Mouse (Mus musculus) neural tube, embryonic 12.5 days (tissue): ENCODE results near the gene Tmem160. TPM values are rescaled to one million over a fixed set of nuclear protein-coding genes. Genes with fewer than 3 reads are reported as not detected.

ENCODE experiments used
- ATAC-seq: fragments of 200-750 bp; cut with Nextera tagmentation; 2 replicates; pipeline ENCODE4 v1.8.0; 2017; ENCODE audit warnings: low read depth, mild to moderate bottlenecking, moderate TSS enrichment, moderate library complexity; ENCODE audit not compliant: low FRiP score
- H3K27ac ChIP-seq: fragments of 300-500 bp; sonication (generic); 2 replicates; pipeline ENCODE4 v1.5.1; 2016
- H3K27me3 ChIP-seq: fragments of 300-500 bp; sonication (generic); replicated peaks from 2 replicates; pipeline ENCODE4 v1.6.1; 2016; ENCODE audit warnings: mild to moderate bottlenecking
- H3K36me3 ChIP-seq: fragments of 300-500 bp; sonication (generic); 2 replicates; pipeline ENCODE4 v1.6.1; 2016; ENCODE audit warnings: mild to moderate bottlenecking
- H3K4me1 ChIP-seq: fragments of 300-500 bp; sonication (generic); 2 replicates; pipeline ENCODE4 v1.6.1; 2016
- H3K4me2 ChIP-seq: fragments of 300-500 bp; sonication (generic); replicated peaks from 2 replicates; pipeline ENCODE4 v1.6.1; 2016; ENCODE audit warnings: mild to moderate bottlenecking
- H3K4me3 ChIP-seq: fragments of 300-500 bp; sonication (generic); 2 replicates; pipeline ENCODE4 v1.5.1; 2016
- H3K9ac ChIP-seq: fragments of 300-500 bp; sonication (generic); 2 replicates; pipeline ENCODE4 v1.6.1; 2016; ENCODE audit warnings: mild to moderate bottlenecking
- H3K9me3 ChIP-seq: fragments of 300-500 bp; sonication (generic); 2 replicates; pipeline ENCODE4 v1.6.1; 2016; ENCODE audit warnings: mild to moderate bottlenecking
- WGBS: fragments of 180-500 bp; shearing (Covaris S2); methylation state at CpG from one replicate; pipeline ENCODE4 v1.1.7; 2016; 5-methylcytosine and 5-hydroxymethylcytosine counted together
- polyA plus RNA-seq: library from polyadenylated mRNA; unstranded; fragments of >200 nt; fragmentation: Nextera tagmentation; extraction: Ambion mirVana; gene quantifications from 2 replicates; pipeline ENCODE4 v1.2.1, GENCODE M21; 2016

Tmem160 gene
- polyA plus RNA-seq, 1 experiment from 2014 or later, result 58.5 TPM

DNA sequence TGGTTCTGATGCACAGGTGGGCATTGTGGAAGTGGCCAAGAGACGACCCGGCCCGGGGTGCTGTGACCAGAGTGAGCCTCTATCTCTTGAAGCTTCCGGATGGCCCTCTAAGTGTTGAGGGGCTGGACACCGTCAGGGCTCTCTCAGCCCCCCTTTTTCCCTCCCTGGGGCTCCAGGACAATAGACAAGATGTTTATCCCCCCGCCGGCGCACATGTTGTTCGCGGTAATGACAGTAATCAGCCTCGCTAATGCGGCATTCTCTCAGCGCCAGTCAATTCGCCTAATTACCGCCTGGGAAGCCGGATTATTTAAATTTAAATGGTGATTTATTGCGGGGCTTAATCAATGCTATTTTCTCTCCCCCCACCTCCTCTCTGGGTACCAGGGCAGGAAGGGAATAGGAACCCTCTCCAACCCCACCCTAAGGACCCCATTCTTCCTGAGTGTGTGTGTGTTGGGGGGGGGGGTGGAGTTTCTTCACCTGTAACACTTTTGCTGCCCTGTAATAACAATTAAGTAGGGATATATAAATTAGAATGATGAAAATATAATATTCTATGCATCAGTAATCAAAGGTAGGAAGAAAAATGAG lies 19.6 kb downstream of the Tmem160 start:
- 2% methylated on average over 17 of the region's 17 CpGs for WGBS
- Histone ChIP-seq H3K4me2 (peak overlapping the region; percentile 25; the same call in 1 of the 2 replicates), H3K9me3 (no peaks in the 10 kb centered on the region), H3K9ac (no peak overlapping the region), H3K4me1 (peaks cover 23% of the 10 kb centered on the region), H3K27me3 (peaks cover 77% of the 10 kb centered on the region), H3K4me3 (no peak overlapping the region), H3K36me3 (no peaks in the 10 kb centered on the region), H3K27ac (no peak overlapping the region)
- ATAC-seq, result 0 out of 2 replicates have a peak, but pooled peaks have one; percentile 38

DNA sequence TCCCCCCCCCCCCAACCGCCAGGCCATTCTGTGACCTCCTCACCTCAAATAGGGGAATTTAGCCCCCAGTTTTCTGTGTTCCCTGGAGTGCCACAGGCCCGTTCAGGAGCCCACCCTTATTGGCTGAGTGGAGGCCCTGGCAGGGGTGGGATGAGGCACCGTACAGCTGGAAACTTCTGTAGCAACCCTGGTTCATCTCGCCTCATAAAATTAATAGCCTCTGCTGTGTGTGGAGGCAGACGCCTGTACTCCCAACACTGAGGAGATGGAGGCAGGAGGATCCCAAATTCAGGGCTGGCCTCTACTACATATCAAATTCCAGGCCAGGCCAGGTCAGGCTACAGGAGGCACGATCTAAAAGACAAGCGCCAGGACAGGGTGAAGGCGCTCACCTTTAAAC lies 21.3 kb downstream of the Tmem160 start:
- Histone ChIP-seq H3K4me2 (no peak overlapping the region), H3K27me3 (peaks cover 80% of the 10 kb centered on the region), H3K4me1 (peaks cover 23% of the 10 kb centered on the region), H3K9ac (no peak overlapping the region), H3K27ac (no peak overlapping the region), H3K9me3 (no peaks in the 10 kb centered on the region), H3K4me3 (no peak overlapping the region), H3K36me3 (no peaks in the 10 kb centered on the region)
- 36% methylated on average over 8 of the region's 8 CpGs for WGBS
- no peak for ATAC-seq

DNA sequence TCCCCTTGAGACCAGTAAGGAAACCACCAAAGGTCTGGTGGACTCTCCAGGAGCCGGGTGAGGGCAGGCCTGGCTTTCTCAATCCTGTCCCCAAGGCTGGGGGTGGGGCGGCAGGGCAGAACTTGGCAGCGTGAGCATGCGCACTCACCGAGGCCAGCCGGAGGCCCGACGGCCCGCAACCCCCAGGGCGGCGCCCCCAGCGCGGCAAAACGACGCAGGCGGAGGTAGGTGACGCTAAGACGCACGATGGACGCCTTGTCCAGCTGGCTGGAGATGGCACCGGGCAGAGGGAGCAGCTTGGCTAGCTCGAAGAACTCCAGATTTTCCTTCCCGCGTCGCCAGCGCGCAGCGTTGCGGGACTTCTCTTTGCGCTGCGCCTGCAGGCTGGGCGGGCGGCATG lies 21.9 kb downstream of the Tmem160 start:
- 4% methylated on average over 33 of the region's 33 CpGs for WGBS
- no peak for ATAC-seq
- Histone ChIP-seq H3K9ac (no peak overlapping the region), H3K4me1 (peaks cover 23% of the 10 kb centered on the region), H3K27ac (no peak overlapping the region), H3K4me2 (peak overlapping the region; percentile 40), H3K27me3 (peaks cover 75% of the 10 kb centered on the region), H3K36me3 (no peaks in the 10 kb centered on the region), H3K4me3 (no peak overlapping the region), H3K9me3 (no peaks in the 10 kb centered on the region)

DNA sequence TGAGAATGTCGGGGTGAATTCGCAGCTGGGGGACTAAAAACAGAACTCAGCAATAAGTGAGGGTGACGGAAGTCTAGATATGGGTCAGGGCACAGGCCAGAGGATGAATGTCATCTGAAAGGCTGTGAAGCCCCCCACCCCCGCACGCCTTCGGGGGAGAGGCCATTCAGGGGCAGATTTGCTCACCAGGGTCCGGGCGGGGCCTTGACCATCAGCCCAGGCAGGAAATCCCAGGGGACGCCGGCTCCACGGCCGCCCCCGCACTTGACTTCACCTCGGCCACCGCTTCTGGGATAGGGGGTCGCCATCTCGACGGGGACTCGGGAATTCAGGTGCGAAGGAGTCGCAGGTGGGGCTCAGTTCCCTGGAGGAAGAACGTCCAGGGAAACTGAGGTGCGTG lies 22.7 kb downstream of the Tmem160 start:
- no peak for ATAC-seq
- Histone ChIP-seq H3K36me3 (no peaks in the 10 kb centered on the region), H3K9ac (no peak overlapping the region), H3K4me3 (peak overlapping the region; percentile 34), H3K4me1 (peaks cover 23% of the 10 kb centered on the region), H3K4me2 (peak overlapping the region; percentile 64), H3K27ac (no peak overlapping the region), H3K9me3 (no peaks in the 10 kb centered on the region), H3K27me3 (peaks cover 67% of the 10 kb centered on the region)
- 4% methylated on average over 23 of the region's 23 CpGs for WGBS

DNA sequence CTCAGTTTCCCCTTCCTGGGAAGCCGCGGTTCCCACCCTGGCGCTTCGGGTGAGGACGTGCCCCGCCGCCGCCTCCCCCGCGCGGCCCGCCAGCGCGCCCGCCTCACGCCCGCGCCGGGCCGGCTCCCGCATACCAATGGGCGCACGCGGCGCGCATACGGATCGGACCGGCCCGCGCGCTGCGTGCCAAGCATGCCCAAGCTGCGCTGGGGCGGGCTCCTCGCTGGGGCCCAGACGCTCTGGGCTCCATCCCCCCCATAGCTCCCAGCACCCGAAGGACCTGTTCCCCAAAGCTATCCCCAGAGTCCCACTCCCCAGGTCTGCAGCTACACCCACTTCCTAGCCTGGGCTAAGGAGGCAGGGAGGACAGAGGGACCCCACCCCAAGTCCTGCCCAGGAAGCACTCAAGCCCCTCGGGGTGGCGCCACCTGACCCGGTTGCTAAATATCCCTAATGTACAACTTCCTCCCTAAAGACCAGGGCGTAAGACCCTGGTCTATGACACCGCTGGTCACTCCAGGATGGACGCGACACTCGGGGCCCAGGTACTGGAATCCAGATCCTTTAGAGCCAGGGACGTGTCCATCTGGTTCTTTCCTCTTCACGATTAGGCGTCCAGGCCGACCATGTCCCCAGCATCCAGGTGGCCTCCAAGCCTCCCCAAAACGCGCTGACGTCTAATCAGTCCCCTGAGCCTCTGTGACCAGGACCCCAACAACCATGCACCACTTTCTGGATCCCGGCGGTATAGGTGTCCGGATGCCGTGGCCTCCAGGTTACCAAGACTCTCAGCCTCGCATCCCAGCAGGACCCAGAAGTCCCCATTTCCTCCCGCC lies 23.4 kb downstream of the Tmem160 start:
- Histone ChIP-seq H3K27ac (no peak overlapping the region), H3K27me3 (peaks cover 61% of the 10 kb centered on the region), H3K4me2 (peak overlapping the region; percentile 64), H3K9me3 (no peaks in the 10 kb centered on the region), H3K4me3 (peak overlapping the region; percentile 34), H3K4me1 (peaks cover 23% of the 10 kb centered on the region), H3K36me3 (no peaks in the 10 kb centered on the region), H3K9ac (no peak overlapping the region)
- 0 out of 2 replicates have a peak, but pooled peaks have one; percentile 38 for ATAC-seq
- under 1% methylated on average over 59 of the region's 59 CpGs for WGBS

DNA sequence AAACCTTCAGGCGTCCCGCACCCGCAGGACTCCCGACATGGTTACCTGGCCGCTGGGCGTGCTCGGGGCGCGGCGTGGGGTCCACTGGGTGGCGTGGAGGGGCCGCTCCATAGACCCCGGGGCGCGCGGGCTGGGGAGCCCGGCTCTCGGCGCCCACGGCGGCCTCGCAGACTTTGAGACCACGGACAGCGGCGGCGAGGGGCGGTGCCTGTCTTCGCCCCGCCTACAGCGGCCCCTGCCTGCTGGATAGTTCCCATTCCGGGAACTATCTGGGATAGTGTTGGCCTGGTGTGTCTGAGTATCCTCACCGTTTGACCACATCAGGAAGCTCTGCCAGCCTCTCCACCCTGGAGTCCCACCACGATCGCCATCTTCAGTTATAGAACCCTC lies 24.0 kb downstream of the Tmem160 start:
- Histone ChIP-seq H3K4me2 (peak overlapping the region; percentile 64), H3K27ac (no peak overlapping the region), H3K9ac (no peak overlapping the region), H3K27me3 (peaks cover 58% of the 10 kb centered on the region), H3K4me1 (peaks cover 23% of the 10 kb centered on the region), H3K9me3 (no peaks in the 10 kb centered on the region), H3K36me3 (no peaks in the 10 kb centered on the region), H3K4me3 (peak overlapping the region; percentile 34)
- ATAC-seq, result no peak
- WGBS, result 3% methylated on average over 34 of the region's 34 CpGs

DNA sequence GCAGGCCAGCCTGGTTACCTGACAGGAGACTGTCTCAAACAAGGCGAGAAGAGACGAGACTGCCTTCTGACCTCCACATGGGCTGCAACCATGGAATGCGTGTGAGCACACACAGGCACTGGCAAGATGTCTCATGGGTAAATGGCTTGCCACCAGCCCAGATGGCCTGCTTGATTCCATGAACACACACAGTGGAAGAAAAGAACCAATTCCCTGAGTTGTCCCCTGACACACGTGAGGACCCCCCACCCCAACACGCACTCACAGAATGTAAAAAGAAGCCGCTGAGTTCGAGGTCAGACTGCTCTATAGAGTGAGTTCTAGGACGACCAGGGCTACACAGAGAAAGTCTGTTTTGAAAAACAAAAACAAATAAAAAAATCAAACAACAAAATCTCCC lies 25.0 kb downstream of the Tmem160 start, which contains the start of gene Npas1:
Gene Npas1 (minus strand): TSS at position 101 of the 400 bp plus-strand sequence.
- Histone ChIP-seq H3K27ac (no peak within 1 kb of the TSS), H3K9me3 (no peaks in the 10 kb centered on the region), H3K4me3 (peak within 1 kb of the TSS; percentile 34), H3K4me1 (peaks cover 19% of the 10 kb centered on the region), H3K4me2 (peak within 1 kb of the TSS; percentile 64), H3K9ac (no peak within 1 kb of the TSS), H3K27me3 (peaks cover 52% of the 10 kb centered on the region), H3K36me3 (no peaks in the 10 kb centered on the region)
- 88% methylated on average over 8 of the region's 8 CpGs for WGBS
- ATAC-seq, result no peak

DNA sequence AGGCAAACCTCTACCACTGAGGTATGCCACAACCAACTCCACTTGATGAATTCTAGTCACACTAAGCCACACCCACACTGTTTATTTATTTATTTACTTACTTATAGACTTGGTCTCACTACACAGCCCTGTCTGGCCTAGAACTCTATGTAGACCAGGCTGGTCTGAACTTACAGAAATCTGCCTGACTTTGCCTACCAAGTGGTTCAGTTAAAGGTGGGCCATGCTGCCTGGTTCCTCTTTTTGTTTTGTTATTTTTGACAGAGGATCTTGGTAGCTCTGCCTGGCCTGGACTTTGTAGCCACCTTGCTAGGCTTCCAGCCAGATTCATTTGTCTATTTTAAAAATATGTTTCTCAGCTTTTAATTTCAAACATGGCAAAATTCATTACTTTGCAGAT lies 36.2 kb downstream of the Tmem160 start:
- H3K27me3 ChIP-seq, result no peaks in the 10 kb centered on the region

DNA sequence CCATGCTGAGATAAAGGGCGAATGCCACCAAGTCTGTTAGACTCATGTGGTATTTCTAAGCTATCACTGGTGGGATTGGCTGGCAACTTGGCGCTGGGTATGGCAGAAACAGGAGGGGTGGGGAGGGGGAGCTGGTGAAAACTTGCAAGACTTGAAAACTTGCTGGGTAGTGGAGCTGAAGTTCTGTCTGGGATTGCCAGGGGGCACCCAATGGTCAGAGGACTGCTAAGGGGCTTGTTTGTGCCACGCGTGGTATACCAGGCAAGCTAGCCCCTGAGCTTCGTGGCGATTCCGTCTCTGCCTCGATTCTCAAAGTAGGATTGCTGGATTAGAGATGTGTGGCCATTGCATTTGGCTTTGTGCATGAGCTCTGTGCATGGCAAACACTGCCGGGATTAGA lies 37.4 kb downstream of the Tmem160 start:
- H3K4me1 ChIP-seq, result no peaks in the 10 kb centered on the region
- no peaks in the 10 kb centered on the region for H3K36me3 ChIP-seq
- no peak overlapping the region for H3K27ac ChIP-seq
- ATAC-seq, result no peak
- no peak overlapping the region for H3K9ac ChIP-seq
- WGBS, result 90% methylated on average over 9 of the region's 9 CpGs
- no peak overlapping the region for H3K4me3 ChIP-seq
- no peaks in the 10 kb centered on the region for H3K27me3 ChIP-seq
- H3K9me3 ChIP-seq, result no peaks in the 10 kb centered on the region
- no peak overlapping the region for H3K4me2 ChIP-seq

More for the DNA sequence above, 36.2 kb downstream of the Tmem160 start:
- ATAC-seq, result no peak
- no peak overlapping the region for H3K9ac ChIP-seq
- H3K9me3 ChIP-seq, result no peaks in the 10 kb centered on the region
- H3K4me3 ChIP-seq, result no peak overlapping the region
- H3K4me1 ChIP-seq, result no peaks in the 10 kb centered on the region
- no peak overlapping the region for H3K4me2 ChIP-seq
- H3K27ac ChIP-seq, result no peak overlapping the region
- H3K36me3 ChIP-seq, result no peaks in the 10 kb centered on the region

DNA sequence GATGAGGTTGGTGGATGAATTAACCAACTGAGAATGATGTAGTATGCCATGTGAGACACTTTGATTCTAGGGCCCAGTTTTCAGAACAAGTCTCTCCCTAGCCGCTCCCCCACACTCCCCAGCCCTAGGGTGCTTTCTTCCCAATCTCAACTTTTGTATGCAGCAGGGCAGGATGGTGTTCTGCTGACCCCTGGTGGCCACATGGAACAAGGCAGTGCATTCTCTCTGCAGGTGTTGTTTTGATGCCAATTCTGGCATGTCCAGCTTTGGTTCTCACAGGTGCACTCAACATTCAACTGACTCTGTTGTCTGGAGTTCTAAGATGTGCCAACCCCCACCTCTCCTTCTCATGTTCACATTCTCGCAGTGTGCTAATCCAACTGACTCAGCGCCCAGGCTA lies 39.2 kb downstream of the Tmem160 start:
- H3K4me2 ChIP-seq, result no peak overlapping the region
- 38% methylated on average over 3 of the region's 3 CpGs for WGBS

DNA sequence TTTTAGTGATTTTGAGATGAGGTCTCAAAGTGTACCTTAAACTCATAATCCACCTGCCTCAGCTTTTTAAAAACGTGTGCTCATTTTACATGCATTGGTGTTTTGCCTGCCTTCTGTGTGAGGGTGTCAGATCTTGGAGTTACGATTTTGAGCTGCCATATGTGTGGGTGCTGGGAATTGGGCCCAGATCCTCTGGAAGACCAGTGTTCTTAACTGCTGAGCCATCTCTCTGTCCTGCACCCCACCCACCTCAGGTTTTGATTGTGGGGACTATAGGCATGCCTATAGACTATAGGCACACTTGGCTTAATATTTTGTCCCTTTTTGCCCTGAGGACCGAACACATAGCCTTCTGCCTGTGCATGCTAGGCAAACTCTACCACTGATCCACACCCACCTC lies 39.6 kb downstream of the Tmem160 start:
- peaks cover 23% of the 10 kb centered on the region for H3K36me3 ChIP-seq
- 62% methylated on average over 3 of the region's 3 CpGs for WGBS
- H3K4me1 ChIP-seq, result no peaks in the 10 kb centered on the region
- H3K4me2 ChIP-seq, result no peak overlapping the region
- no peak overlapping the region for H3K27ac ChIP-seq
- no peak overlapping the region for H3K4me3 ChIP-seq
- H3K27me3 ChIP-seq, result no peaks in the 10 kb centered on the region
- H3K9ac ChIP-seq, result no peak overlapping the region
- no peak for ATAC-seq
- no peaks in the 10 kb centered on the region for H3K9me3 ChIP-seq

More for the DNA sequence above, 39.2 kb downstream of the Tmem160 start:
- Histone ChIP-seq H3K4me1 (no peaks in the 10 kb centered on the region), H3K4me3 (no peak overlapping the region), H3K9me3 (no peaks in the 10 kb centered on the region), H3K9ac (no peak overlapping the region), H3K36me3 (peaks cover 18% of the 10 kb centered on the region), H3K27me3 (no peaks in the 10 kb centered on the region), H3K27ac (no peak overlapping the region)
- 0 out of 2 replicates have a peak, but pooled peaks have one; percentile 19 for ATAC-seq

DNA sequence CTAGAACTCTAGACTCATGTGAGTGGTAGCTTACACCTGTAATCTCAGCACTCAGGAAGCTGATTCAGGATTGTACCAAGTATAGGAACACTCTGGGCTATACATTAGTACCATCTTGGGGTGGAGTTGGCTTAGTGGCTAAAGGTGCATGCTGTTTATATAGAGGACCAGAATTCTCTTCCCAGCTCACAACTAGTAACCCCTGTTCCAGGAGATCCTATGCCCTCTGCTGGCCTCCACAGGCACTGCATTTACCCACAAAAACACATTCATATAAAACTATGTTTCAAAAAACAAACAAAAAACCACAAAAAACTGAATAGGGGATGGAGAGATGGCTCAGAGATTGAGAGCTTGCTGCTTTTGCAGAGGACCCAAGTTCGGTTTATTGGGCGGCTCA lies 40.8 kb downstream of the Tmem160 start:
- Histone ChIP-seq H3K9me3 (no peaks in the 10 kb centered on the region), H3K4me1 (no peaks in the 10 kb centered on the region), H3K4me3 (no peak overlapping the region), H3K36me3 (peaks cover 34% of the 10 kb centered on the region), H3K27ac (no peak overlapping the region), H3K9ac (no peak overlapping the region), H3K4me2 (no peak overlapping the region), H3K27me3 (no peaks in the 10 kb centered on the region)
- WGBS, result 58% methylated on average over 2 of the region's 2 CpGs
- 0 out of 2 replicates have a peak, but pooled peaks have one; percentile 8 for ATAC-seq
